ENCODE assay signal across 16 mouse cellular contexts in the genomic region with DNA sequence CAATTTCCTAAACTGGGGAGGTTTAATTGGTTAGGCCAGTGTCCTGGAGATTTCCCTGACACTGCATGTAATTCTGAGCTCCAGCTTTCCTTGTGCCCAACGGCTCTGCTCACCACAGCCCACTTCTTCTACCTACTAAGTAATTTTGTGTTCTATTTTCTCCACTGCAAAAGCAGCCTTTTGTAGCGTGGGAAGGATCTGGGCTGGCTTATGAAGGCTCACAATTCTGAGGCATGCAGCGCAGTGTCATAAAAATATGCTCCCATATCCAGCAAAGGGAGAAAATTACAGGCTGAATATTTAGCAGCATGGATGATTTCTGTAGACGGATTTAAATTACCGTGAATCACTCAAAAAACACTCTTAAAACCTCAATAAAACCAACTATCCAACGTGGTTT. TPM values are rescaled to one million over a fixed set of nuclear protein-coding genes. Genes with fewer than 3 reads are reported as not detected.
DNase-seq lines count a peak whose midpoint lies in the region; ATAC-seq and TF ChIP-seq lines count a peak whose summit lies in the region.
"Had no signal": no experiment of that assay in that cellular context is flagged by ENCODE, and none has a peak within 500 bp of the region (broad histone marks: within the 10 kb centered on the region; RNA-seq: fewer than 3 reads in every experiment).

No protein-coding gene starts in this region.

- no peak for ATAC-seq in forebrain, postnatal 0 days
- no peak for ATAC-seq in forebrain, embryonic 11.5 days (replicated peaks; ENCODE audit: low FRiP score)
- ATAC-seq: intestine, embryonic 16.5 days; lung, postnatal 0 days had no signal

- no peak for TF ChIP-seq POLR2A in embryonic fibroblast, embryonic 13.5 days (IDR thresholded peaks at IDR 0.05; ENCODE audit: low read depth, low read length)

- DNase-seq in forebrain, postnatal 0 days = peak; percentile 57
- no peak for DNase-seq in forebrain, embryonic 11.5 days (ENCODE audit: low spot score)
- DNase-seq in layer of hippocampus, postnatal 36 days = peak; percentile 20 to 43
- DNase-seq in right cerebral cortex, adult 2 months (ENCODE audit: low spot score in 2 of 2) = peak; percentile 65 to 74
- DNase-seq in thymus, adult 18-20 months = no peak
- DNase-seq in B cell, adult 2 months = no peak
- DNase-seq in heart, postnatal 14 days = no peak
- DNase-seq: cerebellum, adult 2 months had no signal

- TF ChIP-seq CTCF in forebrain, postnatal 0 days (IDR thresholded peaks at IDR 0.05; ENCODE audit: low read depth) = no peak
- TF ChIP-seq CTCF in embryonic fibroblast, embryonic 13.5 days (IDR thresholded peaks at IDR 0.05; ENCODE audit: borderline replicate concordance, insufficient read depth, low read length) = no peak

- H3K4me1 ChIP-seq in forebrain, postnatal 0 days (ENCODE audit: insufficient read depth) = no peaks in the 10 kb centered on the region
- no peaks in the 10 kb centered on the region for H3K4me1 ChIP-seq in forebrain, embryonic 11.5 days (replicated peaks; ENCODE audit: control insufficient read depth, insufficient read depth, low read length)
- peaks cover 6% of the 10 kb centered on the region for H3K4me1 ChIP-seq in embryonic fibroblast, embryonic 13.5 days (ENCODE audit: control insufficient read depth, insufficient read depth, low read length)
- H3K4me1 ChIP-seq: hindbrain, embryonic 13.5 days; limb, embryonic 10.5 days; neural tube, embryonic 12.5 days had no signal

- 56% methylated on average over 6 of the region's 6 CpGs for WGBS in forebrain, postnatal 0 days
- WGBS in forebrain, embryonic 11.5 days = 89% methylated on average over 6 of the region's 6 CpGs

- H3K27me3 ChIP-seq in forebrain, postnatal 0 days (ENCODE audit: insufficient read depth, low read length) = no peaks in the 10 kb centered on the region
- H3K27me3 ChIP-seq in forebrain, embryonic 11.5 days (ENCODE audit: control insufficient read depth, insufficient read depth, low read length) = no peaks in the 10 kb centered on the region
- H3K27me3 ChIP-seq: hindbrain, embryonic 13.5 days; neural tube, embryonic 12.5 days had no signal

- no peaks in the 10 kb centered on the region for H3K36me3 ChIP-seq in forebrain, postnatal 0 days (ENCODE audit: insufficient read depth)
- H3K36me3 ChIP-seq in forebrain, embryonic 11.5 days (ENCODE audit: control insufficient read depth, insufficient read depth, low read length) = no peaks in the 10 kb centered on the region
- H3K36me3 ChIP-seq: hindbrain, embryonic 13.5 days; limb, embryonic 10.5 days; neural tube, embryonic 12.5 days had no signal

- H3K9ac ChIP-seq in forebrain, postnatal 0 days = no peak overlapping the region
- H3K9ac ChIP-seq in forebrain, embryonic 11.5 days (ENCODE audit: low read length) = no peak overlapping the region
- H3K9ac ChIP-seq: hindbrain, embryonic 13.5 days; liver, embryonic 14.5 days; neural tube, embryonic 12.5 days had no signal

- H3K4me3 ChIP-seq in forebrain, postnatal 0 days (ENCODE audit: low read depth, low read length) = no peak overlapping the region
- H3K4me3 ChIP-seq in forebrain, embryonic 11.5 days (ENCODE audit: low read depth, low read length) = no peak overlapping the region
- no peak overlapping the region for H3K4me3 ChIP-seq in embryonic fibroblast, embryonic 13.5 days (ENCODE audit: insufficient read depth, low read length)
- H3K4me3 ChIP-seq: hindbrain, embryonic 13.5 days; limb, embryonic 10.5 days; neural tube, embryonic 12.5 days had no signal

- H3K9me3 ChIP-seq in forebrain, postnatal 0 days (ENCODE audit: low read length) = no peaks in the 10 kb centered on the region
- no peaks in the 10 kb centered on the region for H3K9me3 ChIP-seq in forebrain, embryonic 11.5 days (ENCODE audit: control insufficient read depth, low read length)
- H3K9me3 ChIP-seq: hindbrain, embryonic 13.5 days; limb, embryonic 10.5 days; neural tube, embryonic 12.5 days had no signal

- intact Hi-C loops in heart, postnatal 14 days (cut with DNase I) = no loop called here

- no peak overlapping the region for H3K4me2 ChIP-seq in forebrain, postnatal 0 days (ENCODE audit: low read depth)
- no peak overlapping the region for H3K4me2 ChIP-seq in forebrain, embryonic 11.5 days (ENCODE audit: low read depth, low read length, severe bottlenecking)
- H3K4me2 ChIP-seq: hindbrain, embryonic 13.5 days; neural tube, embryonic 12.5 days had no signal

- H3K27ac ChIP-seq in forebrain, postnatal 0 days (ENCODE audit: low read depth, low read length) = peak overlapping the region; percentile 64; the same call in 1 of the 2 replicates
- H3K27ac ChIP-seq in forebrain, embryonic 11.5 days (ENCODE audit: low read depth, low read length) = no peak overlapping the region
- H3K27ac ChIP-seq in embryonic fibroblast, embryonic 13.5 days (ENCODE audit: insufficient read depth, low read length) = peak overlapping the region; percentile 92
- H3K27ac ChIP-seq: hindbrain, embryonic 13.5 days; limb, embryonic 10.5 days; liver, embryonic 14.5 days; neural tube, embryonic 12.5 days; stomach, postnatal 0 days had no signal

RNA-seq across cellular contexts. Expression of a gene that starts 19.9 kb away (rescaled TPM):
- 32.3 and 49.0 TPM in 2 replicates for total RNA-seq in forebrain, postnatal 0 days (2014; rRNA removed)
- 27.4 and 35.6 TPM in 2 replicates for polyA plus RNA-seq in forebrain, postnatal 0 days (2015; fragmentation: Nextera tagmentation; extraction: Ambion mirVana)
- 14.5 TPM in 2 replicates for polyA plus RNA-seq in forebrain, embryonic 11.5 days (2014; fragmentation: Nextera tagmentation; extraction: Ambion mirVana)
- 147 and 185 TPM in 2 replicates for polyA plus RNA-seq in embryonic fibroblast, embryonic 13.5 days (2011; ENCODE audit: insufficient read length, low read depth, missing spikeins)
- total RNA-seq in layer of hippocampus, postnatal 36 days (2021) = 10 to 100 TPM; 13.6 to 14.9 TPM
- 1 to 10 TPM; 8.0 to 9.4 TPM for total RNA-seq in heart, postnatal 14 days (2021)

Comparison
In these comparisons a context has a peak if more than half of its experiments do, and no peak if none do; other contexts are left out.
1. DNase-seq: peak in forebrain, postnatal 0 days (single experiment), layer of hippocampus, postnatal 36 days (2 of 2) and right cerebral cortex, adult 2 months (2 of 2); none in forebrain, embryonic 11.5 days (single experiment), thymus, adult 18-20 months (0 of 2), B cell, adult 2 months (0 of 2) and heart, postnatal 14 days (0 of 2).